Mouse (Mus musculus): ENCODE measurements around the gene Dgcr6. TPM values are rescaled to one million over a fixed set of nuclear protein-coding genes. Genes with fewer than 3 reads are reported as not detected.

Gene Dgcr6
- total RNA-seq, 2 experiments from 2014 or later: 39.6 to 44.8 TPM

DNA sequence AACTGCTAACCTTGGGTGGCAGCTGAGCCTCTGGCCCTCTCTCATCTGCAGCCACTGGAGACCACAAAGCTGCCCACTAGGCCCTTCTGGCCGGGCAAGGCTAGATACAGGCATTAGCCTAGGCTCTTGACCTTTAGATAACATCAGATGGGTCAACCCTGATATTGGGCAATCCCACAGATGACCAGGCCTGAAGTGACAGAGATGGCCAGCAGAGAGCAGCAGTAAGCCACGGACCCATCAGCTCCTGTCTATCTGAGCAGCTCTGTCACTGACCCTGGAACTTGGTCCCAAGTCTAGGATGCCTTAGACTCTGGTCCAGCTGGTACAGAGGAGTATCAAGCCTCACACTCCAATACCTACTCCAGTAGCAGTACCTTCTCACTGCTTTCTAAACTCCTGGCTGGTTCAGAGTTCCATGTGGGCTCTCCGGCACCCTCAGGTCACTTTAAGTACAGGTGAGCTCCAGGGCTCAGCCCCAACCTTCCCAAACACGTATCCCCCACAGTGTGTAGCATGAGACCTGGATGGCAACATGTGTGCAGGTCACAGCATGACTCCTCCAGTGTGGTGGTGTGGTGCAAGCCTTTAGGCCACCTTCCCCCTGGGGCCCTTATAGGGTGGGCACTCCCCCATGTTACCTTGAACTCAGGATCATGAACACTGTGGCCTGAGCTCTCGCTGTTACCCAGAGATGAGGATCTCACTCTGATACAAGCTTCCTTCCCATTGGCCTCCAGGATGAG, 55.7 kb downstream of the Dgcr6 start:
- intact Hi-C loops (cut with DNase I): loop anchor here (1.0 kb wide), 2 partner anchors 65 to 103 kb away; no protein-coding TSS in a partner anchor
- no peak for DNase-seq (ENCODE audit: low spot score)

DNA sequence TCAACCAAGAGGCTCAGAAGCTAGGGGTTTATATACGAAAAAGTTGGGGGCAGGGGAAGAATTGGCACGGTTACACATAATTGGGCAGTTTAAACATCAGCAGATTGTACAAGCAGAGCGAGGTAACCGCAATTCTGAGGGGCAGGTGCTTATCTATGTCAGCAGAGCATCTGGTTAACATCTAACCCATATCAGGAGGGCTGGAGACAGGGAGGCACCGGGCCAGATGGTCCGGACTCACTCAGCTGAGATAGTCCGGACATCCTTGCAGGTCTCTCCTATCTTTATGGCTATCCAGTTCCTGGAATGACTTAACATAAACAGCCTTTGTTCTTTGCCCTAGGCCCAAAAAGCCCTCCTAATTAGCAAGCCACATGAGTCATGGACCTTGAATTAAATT, 58.4 kb downstream of the Dgcr6 start:
- DNase-seq (ENCODE audit: low spot score): no peak
- intact Hi-C loops (cut with DNase I): no loop called here

DNA sequence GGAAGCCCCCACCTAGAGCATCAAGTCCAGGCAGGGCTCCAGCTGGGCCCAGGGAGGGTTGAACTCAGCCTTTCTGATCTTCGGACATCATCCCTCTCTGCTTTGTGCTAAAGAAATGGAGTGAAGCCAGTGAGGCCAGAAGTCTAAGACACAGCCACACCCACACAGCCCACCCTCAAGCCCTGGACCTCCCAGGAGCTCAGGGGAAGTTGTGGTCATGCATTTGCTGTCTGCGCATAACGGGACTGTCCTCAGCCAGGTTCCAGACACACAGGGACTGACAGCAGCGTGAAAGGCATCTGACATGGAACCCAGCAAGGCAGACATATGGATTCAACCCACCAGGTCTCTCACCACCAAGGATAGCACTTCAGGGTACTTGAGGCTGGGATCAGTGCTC, 63.8 kb downstream of the Dgcr6 start:
- intact Hi-C loops (cut with DNase I): no loop called here
- no peak for DNase-seq (ENCODE audit: low spot score)

DNA sequence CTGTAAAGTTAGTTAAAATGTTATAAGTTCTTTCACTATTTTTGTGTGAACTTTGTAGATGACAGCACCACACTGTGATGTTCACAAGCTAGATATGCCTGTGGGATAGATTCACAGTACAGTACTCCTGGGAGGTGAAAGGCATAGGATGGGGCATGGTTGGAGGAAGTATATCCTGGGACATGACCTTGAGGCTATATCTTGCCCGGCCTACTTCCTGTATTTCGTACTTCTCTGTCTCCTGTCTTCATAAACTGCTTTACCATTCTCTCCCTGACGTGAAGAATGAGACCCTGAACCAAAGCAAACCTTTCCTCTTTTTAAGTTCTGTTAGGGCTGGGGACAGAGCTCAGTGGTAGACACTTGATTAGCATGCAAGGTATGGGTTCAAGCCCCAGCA, 65.6 kb downstream of the Dgcr6 start:
- no peak for DNase-seq (ENCODE audit: low spot score)
- intact Hi-C loops (cut with DNase I): no loop called here

DNA sequence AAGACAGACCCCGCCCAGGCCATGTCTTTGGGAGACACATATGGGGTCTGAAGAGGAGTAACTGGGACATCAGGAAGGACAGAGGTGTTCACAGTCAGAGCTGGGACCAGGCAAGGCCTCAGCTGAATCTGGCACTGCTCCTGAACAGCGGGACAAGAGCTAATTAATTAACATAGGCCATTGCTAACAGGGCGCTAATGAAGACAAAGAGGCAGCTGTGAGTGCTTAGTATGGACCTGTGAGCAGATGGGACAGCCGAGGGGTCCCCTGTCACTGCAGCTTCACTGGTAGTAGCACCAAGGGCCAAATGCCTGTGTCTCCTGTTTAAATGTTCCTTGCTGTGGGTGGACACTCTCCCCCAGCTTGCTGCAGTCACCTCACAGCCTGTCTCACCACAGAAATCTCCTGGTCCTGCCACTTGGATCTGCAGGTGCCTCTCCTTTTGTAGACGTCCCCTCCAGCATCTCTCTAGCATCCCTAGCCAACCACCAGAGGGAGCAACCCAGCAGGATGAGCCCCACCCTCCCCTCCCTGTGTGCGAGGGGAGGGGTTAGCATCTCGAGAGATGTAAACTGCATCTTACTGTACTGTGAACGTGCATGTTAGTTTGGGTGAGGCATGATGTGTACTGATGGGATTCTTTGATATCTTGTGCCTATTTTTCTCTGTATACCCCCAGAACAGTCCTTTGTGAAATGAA, 66.5 kb downstream of the Dgcr6 start:
- intact Hi-C loops (cut with DNase I): no loop called here
- no peak for DNase-seq (ENCODE audit: low spot score)

Other genes starting within 250 kb of the Dgcr6 start
- not detected for gene B830017H08Rik, start 219.7 kb upstream of the Dgcr6 start, total RNA-seq (2021)
- gene Car15, start 214.5 kb upstream of the Dgcr6 start, total RNA-seq (2021): 1 to 10 TPM; 1.8 to 2.5 TPM
- gene Gm20518, start 161.2 kb upstream of the Dgcr6 start, total RNA-seq (2021): under 1 TPM; 0.17 to 0.68 TPM
- gene Tssk1, start 158.6 kb upstream of the Dgcr6 start, total RNA-seq (2021): under 1 TPM; 0.05 to 0.11 TPM
- 10 to 100 TPM; 46.5 to 49.5 TPM for gene Dgcr2, start 154.3 kb upstream of the Dgcr6 start, total RNA-seq (2021)
- not detected for gene Tssk2, start 154.2 kb upstream of the Dgcr6 start, total RNA-seq (2021)
- 1 to 10 TPM; 8.7 to 9.3 TPM for gene Ess2, start 141.5 kb upstream of the Dgcr6 start, total RNA-seq (2021)
- not detected for gene Gsc2, start 137.8 kb upstream of the Dgcr6 start, total RNA-seq (2021)
- 10 to 100 TPM in 1 of 2 experiments, 1 to 10 TPM in 1; 7.1 to 14.8 TPM for gene Slc25a1, start 124.6 kb upstream of the Dgcr6 start, total RNA-seq (2021)
- not detected for gene Vpreb2, start 72.4 kb upstream of the Dgcr6 start, total RNA-seq (2021)
- 10 to 100 TPM; 21.9 to 25.9 TPM for gene Prodh, start 37.3 kb downstream of the Dgcr6 start, total RNA-seq (2021)
- gene Rtn4r, start 74.8 kb downstream of the Dgcr6 start, total RNA-seq (2021): 1 to 10 TPM; 9.1 to 9.9 TPM
- gene Ccdc188, start 165.0 kb downstream of the Dgcr6 start, total RNA-seq (2021): not detected
- gene Zdhhc8, start 182.3 kb downstream of the Dgcr6 start, total RNA-seq (2021): 10 to 100 TPM; 22.4 to 24.1 TPM
- gene Trmt2a, start 195.8 kb downstream of the Dgcr6 start, total RNA-seq (2021): 10 to 100 TPM; 21.5 to 22.5 TPM
- 10 to 100 TPM; 42.7 to 43.0 TPM for gene Ranbp1, start 195.9 kb downstream of the Dgcr6 start, total RNA-seq (2021)
- not detected for gene Gm49776, start 205.5 kb downstream of the Dgcr6 start, total RNA-seq (2021)
- 10 to 100 TPM; 13.8 to 15.4 TPM for gene Dgcr8, start 236.4 kb downstream of the Dgcr6 start, total RNA-seq (2021)

All from heart, postnatal 25 days (tissue).